Mouse (Mus musculus): ENCODE results near the gene Nectin4.

Gene Nectin4

GRCm38 (mm10) chr1:171360656-171361055 is 9.2 kb upstream of the Nectin4 start, which contains the start of gene Klhdc9:
Gene Klhdc9 (minus strand): TSS chr1:171360798.
- peak; percentile 70 to 71 for DNase-seq

- DNase-seq, result peak; percentile 38 to 66
Measured at GRCm38 (mm10) chr1:171361106-171362103, 8.5 kb upstream of the Nectin4 start.

- DNase-seq, result no peak
Measured at GRCm38 (mm10) chr1:171365934-171366333, 4.0 kb upstream of the Nectin4 start.

GRCm38 (mm10) chr1:171372880-171373279 is 3.0 kb downstream of the Nectin4 start:
- no peak for DNase-seq

GRCm38 (mm10) chr1:171373946-171374345 is 4.0 kb downstream of the Nectin4 start:
- DNase-seq, result no peak

- DNase-seq, result no peak
Measured at GRCm38 (mm10) chr1:171375646-171376097, 5.8 kb downstream of the Nectin4 start.

- no peak for DNase-seq
Measured at GRCm38 (mm10) chr1:171378298-171378697, 8.4 kb downstream of the Nectin4 start.

- DNase-seq, result peak; percentile 65 to 83
Measured at GRCm38 (mm10) chr1:171379935-171380599, 10.2 kb downstream of the Nectin4 start.

- no peak for DNase-seq
Measured at GRCm38 (mm10) chr1:171382096-171382620, 12.3 kb downstream of the Nectin4 start.

GRCm38 (mm10) chr1:171384361-171384760 is 14.5 kb downstream of the Nectin4 start:
- DNase-seq, result no peak

- no peak for DNase-seq
Measured at GRCm38 (mm10) chr1:171385171-171385570, 15.3 kb downstream of the Nectin4 start.

GRCm38 (mm10) chr1:171387099-171387498 is 17.2 kb downstream of the Nectin4 start:
- DNase-seq, result peak; percentile 19 to 38

GRCm38 (mm10) chr1:171388376-171389102 is 18.6 kb downstream of the Nectin4 start, which contains the start of gene Arhgap30:
Gene Arhgap30 (plus strand): TSS chr1:171388954.
- peak; percentile 80 to 89 for DNase-seq

- peak; percentile 73 to 78 for DNase-seq
Measured at GRCm38 (mm10) chr1:171390101-171390500, 20.2 kb downstream of the Nectin4 start.

- no peak for DNase-seq
Measured at GRCm38 (mm10) chr1:171401821-171402220, 31.9 kb downstream of the Nectin4 start.

GRCm38 (mm10) chr1:171402991-171403390 is 33.1 kb downstream of the Nectin4 start:
- no peak for DNase-seq

GRCm38 (mm10) chr1:171407263-171407662 is 37.4 kb downstream of the Nectin4 start:
- DNase-seq, result no peak

- DNase-seq, result no peak
Measured at GRCm38 (mm10) chr1:171410231-171410630, 40.3 kb downstream of the Nectin4 start.

- DNase-seq, result peak; percentile 90 to 94
Measured at GRCm38 (mm10) chr1:171410947-171411484, 41.1 kb downstream of the Nectin4 start, which contains the start of gene Usf1. Gene Usf1 (plus strand): TSS chr1:171411313.

- no peak for DNase-seq
Measured at GRCm38 (mm10) chr1:171411492-171411941, 41.6 kb downstream of the Nectin4 start.

- DNase-seq, result peak; percentile 40 to 55
Measured at GRCm38 (mm10) chr1:171412001-171412441, 42.1 kb downstream of the Nectin4 start.

- DNase-seq, result no peak
Measured at GRCm38 (mm10) chr1:171412446-171412845, 42.5 kb downstream of the Nectin4 start.

All from spleen, adult 18-20 months (tissue).